Mouse (Mus musculus) skeletal muscle tissue, adult 2 months (tissue): Measurements from ENCODE around the gene Gm45618.

Experiments used
- DNase-seq: peaks from one replicate; pipeline ENCODE4 v3.0.0-alpha.2; 2012; ENCODE audit warnings: low read depth, low spot score

Gm45618 gene

GRCm38 (mm10) chr7:142070458-142071211, 49.9 kb downstream of the Gm45618 start:
- no peak for DNase-seq
